Mouse (Mus musculus): ENCODE data around the gene H2-Ab1. TPM values are rescaled to one million over a fixed set of nuclear protein-coding genes. Genes with fewer than 3 reads are reported as not detected.
A peak's percentile ranks its signal among the peaks of the same experiment; 100 is the strongest.

The H2-Ab1 gene
- total RNA-seq, 1 experiment from 2014 or later, result 2,894 TPM

GRCm38 (mm10) chr17:34269817-34270216, 12.3 kb downstream of the H2-Ab1 start:
- ATAC-seq (ENCODE audit: extremely low read depth, insufficient number of reproducible peaks, low FRiP score, poor library complexity, severe bottlenecking), result no peak

GRCm38 (mm10) chr17:34270230-34270629, 12.7 kb downstream of the H2-Ab1 start:
- ATAC-seq (ENCODE audit: extremely low read depth, insufficient number of reproducible peaks, low FRiP score, poor library complexity, severe bottlenecking), result no peak

GRCm38 (mm10) chr17:34270940-34271339, 13.5 kb downstream of the H2-Ab1 start:
- ATAC-seq (ENCODE audit: extremely low read depth, insufficient number of reproducible peaks, low FRiP score, poor library complexity, severe bottlenecking), result peak; percentile 8; the same call in 1 of the 2 replicates

GRCm38 (mm10) chr17:34272102-34272501, 14.6 kb downstream of the H2-Ab1 start:
- no peak for ATAC-seq (ENCODE audit: extremely low read depth, insufficient number of reproducible peaks, low FRiP score, poor library complexity, severe bottlenecking)

- ATAC-seq (ENCODE audit: extremely low read depth, insufficient number of reproducible peaks, low FRiP score, poor library complexity, severe bottlenecking), result peak; percentile 3; the same call in 1 of the 2 replicates
Measured at GRCm38 (mm10) chr17:34280499-34281038, 23.1 kb downstream of the H2-Ab1 start.

GRCm38 (mm10) chr17:34281836-34282235, 24.3 kb downstream of the H2-Ab1 start:
- no peak for ATAC-seq (ENCODE audit: extremely low read depth, insufficient number of reproducible peaks, low FRiP score, poor library complexity, severe bottlenecking)

DNA sequence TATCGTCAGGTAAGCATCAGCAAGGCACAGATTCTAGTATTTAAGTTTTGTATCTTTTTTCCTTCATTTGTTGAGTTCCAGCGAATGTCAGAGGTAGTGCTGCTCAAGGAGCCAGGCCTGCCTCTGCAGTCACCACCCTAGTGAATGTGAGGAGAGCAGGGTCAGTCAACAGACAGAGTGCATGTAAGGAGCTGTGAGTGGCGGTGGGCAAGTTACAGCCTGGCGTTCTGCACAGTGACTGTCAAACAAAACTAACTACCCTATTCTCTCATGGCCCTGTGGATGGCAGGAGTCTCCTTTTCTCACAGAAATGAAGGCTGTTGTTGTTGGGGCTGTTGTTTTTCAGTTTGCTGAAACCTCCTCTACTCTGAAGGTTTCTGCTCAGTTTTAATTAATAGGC, 27.9 kb downstream of the H2-Ab1 start:
- ATAC-seq (ENCODE audit: extremely low read depth, insufficient number of reproducible peaks, low FRiP score, poor library complexity, severe bottlenecking), result no peak

GRCm38 (mm10) chr17:34285848-34286247, 28.4 kb downstream of the H2-Ab1 start:
- peak; percentile 33; the same call in 1 of the 2 replicates for ATAC-seq (ENCODE audit: extremely low read depth, insufficient number of reproducible peaks, low FRiP score, poor library complexity, severe bottlenecking)

DNA sequence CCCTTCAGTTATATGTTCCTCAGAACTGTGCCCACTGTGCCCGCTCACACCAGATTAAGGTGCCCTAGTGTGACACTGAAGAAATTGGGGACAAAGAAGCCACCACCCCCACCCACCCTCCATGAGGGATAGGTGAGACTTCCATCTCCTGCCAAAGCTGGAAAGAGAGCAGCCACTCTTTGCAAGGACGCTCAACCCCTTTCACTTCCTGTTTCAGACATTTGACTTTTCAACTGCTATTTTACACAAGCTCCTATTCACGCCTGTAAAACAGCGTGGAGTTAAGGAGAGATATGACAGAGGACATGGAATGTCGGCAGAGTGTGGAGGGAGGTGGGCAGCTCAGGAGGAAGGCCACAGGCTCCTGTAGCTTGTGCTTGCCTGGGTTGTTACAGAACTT, 29.0 kb downstream of the H2-Ab1 start:
- no peak for ATAC-seq (ENCODE audit: extremely low read depth, insufficient number of reproducible peaks, low FRiP score, poor library complexity, severe bottlenecking)

DNA sequence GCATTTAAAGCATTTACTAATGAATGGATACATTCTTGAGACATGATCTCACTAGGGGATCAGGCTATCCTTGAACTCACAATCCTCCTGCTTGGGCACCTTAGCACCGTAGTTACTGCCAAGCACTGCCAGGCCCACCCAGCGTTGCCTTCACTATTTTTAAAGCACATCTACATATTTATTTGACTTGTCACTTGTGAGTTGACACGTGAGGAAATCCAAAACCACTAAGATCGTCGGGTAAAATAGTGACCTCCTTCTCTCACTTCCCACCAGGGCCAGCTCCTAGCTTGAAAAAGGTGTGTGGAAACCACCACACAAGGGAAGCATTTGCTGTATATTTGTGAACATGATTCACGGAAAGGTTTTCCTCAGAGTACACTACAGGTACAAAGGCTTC, 29.5 kb downstream of the H2-Ab1 start:
- no peak for ATAC-seq (ENCODE audit: extremely low read depth, insufficient number of reproducible peaks, low FRiP score, poor library complexity, severe bottlenecking)

GRCm38 (mm10) chr17:34287648-34288047, 30.2 kb downstream of the H2-Ab1 start, which contains the start of gene H2-Aa:
TSS of gene H2-Aa (minus strand) at chr17:34287823.
- ATAC-seq (ENCODE audit: extremely low read depth, insufficient number of reproducible peaks, low FRiP score, poor library complexity, severe bottlenecking), result peak; percentile 69

DNA sequence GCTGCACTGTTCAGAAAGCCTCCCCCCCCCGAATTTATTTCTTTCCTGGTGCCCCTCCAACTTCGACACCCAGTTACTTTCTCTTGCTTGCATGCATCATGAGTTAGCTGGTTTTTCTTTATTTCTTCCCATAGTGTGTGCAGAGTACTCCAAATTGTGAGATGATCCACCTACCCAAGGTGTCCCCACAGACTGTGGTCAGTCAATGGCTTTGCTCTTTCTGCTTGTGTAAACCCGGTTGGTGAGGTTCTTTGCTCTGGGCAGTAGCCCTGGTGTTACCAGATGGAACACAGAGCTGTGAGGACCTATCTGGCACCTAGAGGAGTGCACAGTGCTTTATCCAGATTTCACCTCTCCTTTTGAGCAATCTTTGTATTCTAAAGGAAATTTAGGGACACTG, 30.6 kb downstream of the H2-Ab1 start:
- no peak for ATAC-seq (ENCODE audit: extremely low read depth, insufficient number of reproducible peaks, low FRiP score, poor library complexity, severe bottlenecking)

- ATAC-seq (ENCODE audit: extremely low read depth, insufficient number of reproducible peaks, low FRiP score, poor library complexity, severe bottlenecking), result peak; percentile 55
Measured at GRCm38 (mm10) chr17:34291609-34292008, 34.1 kb downstream of the H2-Ab1 start.

GRCm38 (mm10) chr17:34292570-34292969, 35.1 kb downstream of the H2-Ab1 start:
- ATAC-seq (ENCODE audit: extremely low read depth, insufficient number of reproducible peaks, low FRiP score, poor library complexity, severe bottlenecking), result no peak

- ATAC-seq (ENCODE audit: extremely low read depth, insufficient number of reproducible peaks, low FRiP score, poor library complexity, severe bottlenecking), result peak; percentile 68
Measured at GRCm38 (mm10) chr17:34293533-34293932, 36.0 kb downstream of the H2-Ab1 start.

DNA sequence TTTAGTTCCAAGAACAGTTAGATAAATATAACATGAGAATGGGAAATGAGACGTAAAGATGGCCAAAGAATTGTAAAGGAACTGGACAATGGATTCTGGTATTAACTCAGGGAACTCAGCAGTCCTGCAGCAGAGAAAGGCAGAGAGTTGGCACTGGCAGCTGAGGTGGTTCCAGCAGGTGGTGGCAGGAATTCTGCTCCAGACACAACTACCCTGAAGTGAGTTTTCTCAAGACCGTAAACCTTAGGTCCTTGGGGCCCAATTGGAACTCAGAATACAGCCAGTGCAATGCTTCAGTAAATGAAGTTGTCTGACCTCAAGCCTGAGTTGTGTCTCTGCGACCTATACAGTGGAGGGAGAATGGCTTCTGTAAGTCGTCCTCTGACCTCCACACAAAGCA, 36.8 kb downstream of the H2-Ab1 start:
- no peak for ATAC-seq (ENCODE audit: extremely low read depth, insufficient number of reproducible peaks, low FRiP score, poor library complexity, severe bottlenecking)

GRCm38 (mm10) chr17:34295307-34295706, 37.8 kb downstream of the H2-Ab1 start:
- no peak for ATAC-seq (ENCODE audit: extremely low read depth, insufficient number of reproducible peaks, low FRiP score, poor library complexity, severe bottlenecking)

DNA sequence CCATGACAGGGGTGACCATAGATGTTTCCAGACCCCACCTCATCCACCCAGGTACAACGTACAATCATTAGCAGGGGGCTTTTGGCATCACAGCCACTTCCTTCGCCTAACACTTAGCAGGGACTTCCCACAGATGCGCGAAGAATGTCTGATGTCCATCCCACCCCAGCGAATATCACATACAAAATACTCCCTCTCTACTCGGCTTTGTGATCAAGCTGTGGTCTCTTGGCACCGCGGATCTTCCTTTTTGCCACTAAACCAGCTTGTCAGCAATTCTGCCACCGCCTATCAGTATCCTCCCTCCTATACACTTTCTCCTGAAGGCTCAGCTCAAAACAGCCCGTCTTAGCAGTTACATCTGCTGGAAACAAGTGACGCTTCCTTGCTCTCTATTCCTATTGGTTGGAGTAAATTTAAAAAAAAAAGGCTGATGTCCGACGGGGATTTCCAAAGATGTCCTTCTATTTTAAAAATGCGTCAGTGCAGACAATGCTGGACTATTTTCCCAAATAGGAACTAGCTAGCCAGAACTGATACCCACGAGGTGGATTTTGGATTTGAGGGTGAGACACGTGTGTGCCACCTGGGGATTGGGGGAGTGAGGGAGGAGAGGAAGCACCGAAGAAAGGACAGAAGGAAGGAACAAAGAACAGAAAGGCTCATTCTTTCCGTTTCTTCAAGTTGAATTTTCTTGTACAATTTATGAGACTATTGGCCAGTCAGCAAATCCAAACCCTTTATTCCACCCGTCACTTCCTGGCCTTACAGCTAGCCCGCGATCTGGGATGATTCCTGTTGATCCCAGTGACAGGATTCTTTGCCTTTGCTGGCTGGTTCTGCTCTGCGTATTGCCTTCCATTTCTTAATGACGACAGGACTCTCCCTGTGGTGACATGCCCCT, 38.7 kb downstream of the H2-Ab1 start:
- peak; percentile 42 for ATAC-seq (ENCODE audit: extremely low read depth, insufficient number of reproducible peaks, low FRiP score, poor library complexity, severe bottlenecking)

DNA sequence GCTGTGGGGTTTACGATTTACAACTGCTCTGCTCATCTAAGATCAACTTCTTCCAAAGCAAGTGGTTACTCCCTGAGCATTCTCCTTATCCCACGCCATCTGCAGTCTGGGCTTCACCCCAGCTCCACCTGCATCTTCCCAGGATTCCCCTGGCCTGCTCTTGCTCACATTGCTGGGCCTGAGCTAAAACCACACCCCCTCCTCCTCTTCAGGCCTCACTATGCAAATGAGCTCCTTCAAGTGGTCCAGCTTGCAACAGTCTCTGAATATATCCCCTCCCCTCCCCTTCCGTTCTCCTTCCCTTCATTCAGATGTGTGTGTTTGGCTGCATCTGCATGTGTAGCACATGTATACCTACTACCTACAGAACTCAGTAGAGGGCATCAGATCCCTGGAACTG, 41.9 kb downstream of the H2-Ab1 start:
- peak; percentile 48 for ATAC-seq (ENCODE audit: extremely low read depth, insufficient number of reproducible peaks, low FRiP score, poor library complexity, severe bottlenecking)

GRCm38 (mm10) chr17:34300071-34300470, 42.6 kb downstream of the H2-Ab1 start:
- ATAC-seq (ENCODE audit: extremely low read depth, insufficient number of reproducible peaks, low FRiP score, poor library complexity, severe bottlenecking), result no peak
